Mouse (Mus musculus) embryo, embryonic 11.5 days (tissue): ENCODE results near the gene Bend3.

ENCODE experiments used
- DNase-seq: peaks from one replicate; pipeline ENCODE4 v3.0.0-alpha.2; 2012; ENCODE audit warnings: low read depth, low spot score

Bend3 gene

DNA sequence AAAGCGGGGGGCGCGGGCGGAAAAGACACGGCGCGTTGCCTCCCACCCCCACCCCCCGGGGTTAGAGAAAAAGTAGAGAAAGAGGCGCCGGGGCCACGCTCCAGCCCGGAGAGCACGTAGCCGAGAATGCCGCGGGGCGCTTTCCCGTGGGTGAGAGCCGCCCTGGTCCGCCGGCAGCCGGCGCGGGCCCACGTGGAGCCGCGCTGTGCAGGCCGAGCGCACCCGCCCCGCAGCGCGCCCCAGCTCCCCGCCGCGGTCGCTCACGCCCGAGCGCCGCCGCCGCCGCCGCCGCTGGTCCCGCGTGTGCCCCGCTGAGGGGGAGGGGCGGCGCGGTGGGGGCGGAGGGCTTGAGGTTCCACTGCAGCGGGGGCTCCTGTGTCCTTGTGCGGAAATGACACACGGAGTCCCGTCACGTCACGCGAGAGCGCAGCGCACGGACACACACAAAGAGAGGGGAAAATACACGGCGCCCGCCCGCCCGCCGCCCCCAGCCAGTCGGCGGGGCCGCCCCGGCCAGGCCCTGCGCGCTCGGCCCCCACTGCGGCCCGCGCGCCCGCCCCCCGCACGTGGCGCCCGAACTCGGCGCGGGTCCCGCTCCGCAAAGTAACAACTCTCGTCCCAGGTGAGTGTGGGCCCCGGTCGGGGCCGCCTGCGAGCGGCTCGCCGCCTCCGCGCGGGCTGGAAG is at the start of gene Bend3:
TSS of gene Bend3 (plus strand) at position 81 of the 685 bp plus-strand sequence.
- DNase-seq: peak; percentile 45

DNA sequence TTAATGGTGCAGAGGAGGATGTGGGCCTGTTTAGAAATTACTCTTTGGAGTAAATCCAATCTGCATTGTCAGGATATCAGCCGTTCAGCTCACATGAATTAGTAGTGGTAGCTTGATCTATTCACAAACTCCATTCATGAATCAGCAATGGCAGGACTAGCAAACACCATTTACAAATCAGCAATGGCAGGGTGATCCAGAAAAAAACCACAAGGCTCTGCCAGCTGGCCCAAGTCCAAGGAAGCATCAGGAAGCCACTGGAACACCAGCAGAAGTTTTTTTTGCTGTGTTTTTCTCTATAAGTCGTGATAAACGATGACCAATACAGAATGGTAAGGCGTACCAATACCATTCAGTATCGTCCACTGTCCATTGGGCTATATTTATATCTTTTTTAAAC is 48.0 kb upstream of the Bend3 start:
- no peak for DNase-seq

DNA sequence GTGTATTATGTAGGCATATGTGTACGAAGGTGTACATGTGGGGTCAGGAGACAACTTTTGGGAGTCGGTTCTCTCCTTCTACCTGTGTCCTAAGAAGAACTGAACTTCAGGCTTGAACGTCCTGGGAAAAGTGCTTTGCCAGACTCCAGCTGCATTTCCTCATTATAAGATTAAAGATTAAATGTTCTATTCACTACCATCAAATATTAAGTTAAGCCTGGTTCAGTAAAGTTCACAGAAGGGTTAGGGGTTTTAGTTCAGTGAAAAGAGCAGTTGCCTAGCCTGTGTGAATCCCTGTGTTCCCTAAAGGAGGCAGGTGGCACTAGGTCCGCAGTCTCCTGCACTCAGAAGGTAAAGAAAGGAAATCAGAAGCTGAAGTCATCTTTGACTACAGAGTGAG is 44.3 kb upstream of the Bend3 start:
- DNase-seq: no peak

DNA sequence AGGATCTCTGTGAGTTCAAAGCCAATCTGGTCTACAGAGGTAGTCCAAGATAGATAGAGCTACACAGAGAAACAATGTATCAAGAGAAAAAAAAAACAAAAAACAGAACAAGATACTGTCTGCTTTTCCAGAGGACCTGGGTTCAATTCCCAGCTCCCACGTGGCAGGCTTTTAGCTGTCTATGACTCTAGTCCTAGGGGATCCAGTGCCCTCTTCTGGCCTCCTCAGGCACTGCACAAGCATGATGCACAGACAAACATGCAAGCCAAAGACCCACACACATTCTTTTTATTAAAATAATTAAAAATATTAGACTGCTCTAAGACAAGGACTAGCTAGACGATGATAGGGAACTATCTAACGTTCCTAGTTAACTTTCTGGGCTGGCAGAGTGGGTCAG is 42.9 kb upstream of the Bend3 start:
- no peak for DNase-seq

DNA sequence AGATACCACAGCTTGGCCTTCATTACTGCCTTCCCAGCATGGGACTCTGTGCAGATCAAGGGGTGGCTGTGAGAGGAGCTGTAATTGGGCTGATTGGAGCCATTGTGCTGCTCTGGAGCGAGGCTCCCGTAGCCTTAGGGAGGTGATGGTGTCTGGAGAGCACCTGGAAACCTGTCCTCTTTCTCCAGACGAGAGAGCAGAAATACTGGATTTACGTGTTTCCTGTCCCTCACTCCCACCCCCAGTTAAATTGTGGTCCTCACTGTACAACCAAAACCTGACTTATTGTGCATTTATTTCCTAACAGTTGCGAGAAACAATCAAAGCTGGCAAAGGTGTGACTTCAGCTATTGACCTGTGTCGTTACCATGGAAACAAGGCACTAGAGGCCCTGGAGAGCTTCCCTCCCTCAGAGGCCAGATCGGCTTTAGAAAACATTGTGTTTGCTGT is 39.1 kb upstream of the Bend3 start:
- no peak for DNase-seq

DNA sequence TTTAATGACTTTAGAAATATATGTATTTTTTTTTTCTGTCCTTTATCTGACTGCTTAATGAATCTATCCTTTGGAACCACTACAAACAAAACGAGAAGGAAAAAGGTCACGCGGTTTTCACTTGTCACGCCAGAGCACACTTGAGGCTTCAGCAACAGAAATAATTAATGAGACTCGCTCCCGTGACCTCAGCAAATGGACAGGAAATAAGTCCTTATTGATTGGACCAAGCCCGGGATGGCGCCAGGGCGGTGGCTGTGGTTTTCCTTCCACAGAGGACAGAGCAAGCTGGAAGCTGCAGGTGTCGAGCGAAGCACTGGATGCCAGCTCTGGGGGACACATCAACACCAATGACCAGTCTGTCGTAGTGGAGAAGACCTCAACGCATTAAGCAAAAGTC is 38.6 kb upstream of the Bend3 start:
- DNase-seq: no peak

DNA sequence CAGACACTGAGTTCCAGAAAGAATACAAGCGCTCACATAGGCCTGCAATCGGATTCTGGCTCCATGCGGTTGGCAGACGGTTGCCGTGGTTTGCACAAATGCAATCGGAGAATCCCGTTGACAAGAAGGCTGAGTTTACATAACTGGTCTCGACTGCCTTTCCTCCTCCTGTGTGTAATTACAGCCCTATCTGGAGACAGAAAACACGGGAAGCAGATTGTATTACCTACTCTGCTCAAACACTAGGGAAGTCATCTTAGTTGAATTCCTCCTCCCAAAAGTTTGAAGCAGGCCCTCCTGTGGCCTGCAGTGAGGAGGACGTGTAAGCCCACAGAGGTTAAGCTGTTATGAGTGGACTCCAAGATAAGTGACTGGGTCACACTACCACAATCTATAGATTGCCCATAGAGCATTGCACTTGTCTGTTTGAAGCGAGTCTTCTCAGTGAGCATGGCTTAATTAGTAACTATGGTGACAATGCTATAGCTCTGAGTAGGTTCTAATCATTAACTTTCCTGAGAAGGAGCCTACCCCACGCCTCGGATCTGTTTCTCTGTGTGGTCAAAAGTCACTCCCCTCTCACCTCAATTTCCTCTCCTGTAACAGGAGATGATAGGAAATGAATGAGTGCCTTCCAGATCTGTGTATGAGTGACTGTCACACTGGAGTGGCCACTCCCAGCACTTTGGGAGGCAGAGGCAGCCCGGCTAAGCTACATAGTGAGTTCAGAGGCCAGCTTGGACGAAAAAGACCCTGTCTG is 37.5 kb upstream of the Bend3 start:
- no peak for DNase-seq

DNA sequence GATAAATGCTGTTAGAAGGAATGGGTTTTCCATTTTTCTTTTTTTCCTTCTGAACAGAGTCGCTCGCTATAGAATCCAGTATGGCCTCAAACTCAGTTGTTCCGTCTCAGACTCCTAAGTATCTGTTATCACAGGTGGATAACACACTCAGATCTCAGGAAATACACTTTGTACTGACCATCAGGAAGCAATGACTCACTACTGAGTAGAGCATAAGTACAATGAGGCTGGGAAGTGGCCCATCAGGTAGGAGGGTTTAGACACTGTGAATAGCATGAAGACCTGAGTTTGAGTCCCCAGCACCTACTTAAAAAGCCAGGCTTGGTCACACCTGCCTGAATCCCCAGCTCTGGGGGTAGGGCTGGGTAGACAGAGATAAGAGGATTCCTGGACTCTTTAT is 30.0 kb upstream of the Bend3 start:
- DNase-seq: no peak

DNA sequence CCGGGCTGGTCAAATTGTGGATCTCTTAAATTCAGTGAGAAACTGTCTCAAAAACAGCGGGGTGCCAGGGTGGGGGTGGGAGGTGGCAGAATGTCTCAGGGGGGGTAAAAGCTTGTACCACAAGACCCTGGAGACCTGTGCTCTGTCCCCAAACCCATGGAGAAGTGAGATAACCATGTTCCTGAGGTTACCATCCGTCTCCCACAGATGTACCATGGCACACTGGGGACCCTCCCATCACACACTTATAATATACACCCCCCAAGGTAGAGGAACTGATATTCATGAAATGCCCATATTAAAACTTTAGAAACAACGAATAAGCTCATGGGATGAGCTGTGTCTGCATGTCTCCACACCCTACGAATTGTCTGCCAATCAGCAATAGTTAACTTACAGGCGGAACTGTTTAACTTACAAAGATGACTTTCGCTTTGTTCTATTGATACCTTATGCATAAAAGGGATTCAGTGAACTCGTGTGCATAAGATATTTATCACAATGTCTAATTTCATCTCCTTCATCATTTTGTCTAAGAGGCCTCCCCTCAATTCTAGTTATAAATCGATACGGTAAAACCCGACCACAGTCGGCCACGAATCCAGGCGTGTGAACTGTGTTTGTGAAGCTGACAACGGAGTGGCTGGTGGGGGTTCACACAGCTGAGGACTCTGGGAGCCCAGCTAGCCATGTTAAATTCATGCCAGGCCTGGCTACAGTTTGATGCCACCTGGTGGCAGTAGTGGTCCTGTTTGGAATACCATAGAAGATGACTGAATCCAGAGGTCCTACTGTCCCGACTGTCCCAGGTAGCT is 26.6 kb upstream of the Bend3 start:
- peak; percentile 56 for DNase-seq

DNA sequence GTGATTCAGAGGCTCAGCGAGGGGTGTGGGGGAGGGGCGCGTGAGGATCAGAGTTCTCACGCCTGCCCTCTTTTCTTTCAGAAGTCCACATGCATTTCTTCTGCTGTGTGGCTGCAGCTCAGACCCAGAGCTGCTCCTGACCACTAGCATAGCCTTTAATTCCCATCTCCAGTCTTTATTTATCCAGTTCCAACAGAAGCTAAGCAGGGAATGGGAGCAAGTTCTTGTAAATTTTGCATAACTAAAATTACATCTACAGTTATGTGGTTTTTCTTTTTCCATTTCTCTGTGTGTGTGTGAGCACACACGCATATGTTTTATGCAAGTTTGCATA is 26.0 kb upstream of the Bend3 start:
- no peak for DNase-seq

DNA sequence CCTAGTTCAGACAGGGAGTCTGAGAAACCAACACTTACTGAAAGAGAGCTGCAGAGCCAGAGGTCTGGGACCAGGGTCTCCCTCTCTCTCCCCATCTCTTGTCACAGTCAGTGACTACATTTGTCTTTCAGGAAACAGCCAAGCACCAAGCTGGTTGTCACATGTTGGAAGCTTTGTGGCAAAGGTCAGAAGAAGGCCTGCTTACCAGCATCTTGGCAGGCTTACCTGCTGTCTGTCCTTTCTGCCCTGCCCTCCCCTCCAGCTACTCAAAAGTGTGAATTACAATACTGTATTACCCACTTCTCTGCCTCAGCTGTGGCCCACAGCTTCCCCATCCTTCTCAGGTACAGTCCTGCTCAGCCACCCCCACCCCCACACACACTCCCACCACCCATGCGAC is 24.4 kb upstream of the Bend3 start:
- DNase-seq: no peak

DNA sequence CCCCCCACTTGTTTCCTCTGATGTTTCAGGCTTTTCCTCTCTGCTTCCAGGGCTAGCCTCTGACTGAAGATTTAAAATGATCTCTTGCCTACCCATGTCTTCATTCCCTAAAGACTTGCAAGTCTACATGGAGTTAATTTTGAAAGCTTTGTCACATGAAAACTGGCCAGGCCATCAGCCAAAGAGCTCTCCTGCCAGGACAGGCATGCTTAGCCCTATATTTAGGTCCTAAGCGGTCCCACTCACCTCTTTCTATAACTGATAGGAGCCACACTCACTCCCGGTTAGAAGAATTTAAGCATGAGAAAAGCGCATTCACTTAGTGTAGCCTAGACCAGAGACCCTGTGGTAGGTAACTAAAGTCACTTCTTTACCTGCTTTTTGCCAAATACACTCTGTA is 24.0 kb upstream of the Bend3 start:
- DNase-seq: no peak

DNA sequence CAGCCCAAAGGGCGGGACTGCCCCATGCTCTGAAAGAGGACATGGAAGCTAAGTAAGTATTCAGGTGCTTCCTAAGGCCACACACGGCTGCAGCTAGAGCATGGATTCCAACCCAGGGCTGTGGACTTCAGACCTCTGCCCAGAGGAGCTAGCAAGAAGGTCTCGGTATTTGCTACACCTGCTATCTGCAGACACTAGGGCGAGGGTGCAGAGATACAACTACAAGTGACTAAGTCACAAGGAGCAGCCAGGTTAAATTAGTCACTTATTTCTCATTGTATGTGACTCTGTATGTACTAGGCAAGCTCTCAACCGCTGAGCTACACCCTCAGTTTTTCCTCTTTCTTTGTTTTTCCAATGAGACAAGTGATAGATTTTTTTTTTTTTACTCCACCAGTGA is 15.8 kb upstream of the Bend3 start:
- no peak for DNase-seq

DNA sequence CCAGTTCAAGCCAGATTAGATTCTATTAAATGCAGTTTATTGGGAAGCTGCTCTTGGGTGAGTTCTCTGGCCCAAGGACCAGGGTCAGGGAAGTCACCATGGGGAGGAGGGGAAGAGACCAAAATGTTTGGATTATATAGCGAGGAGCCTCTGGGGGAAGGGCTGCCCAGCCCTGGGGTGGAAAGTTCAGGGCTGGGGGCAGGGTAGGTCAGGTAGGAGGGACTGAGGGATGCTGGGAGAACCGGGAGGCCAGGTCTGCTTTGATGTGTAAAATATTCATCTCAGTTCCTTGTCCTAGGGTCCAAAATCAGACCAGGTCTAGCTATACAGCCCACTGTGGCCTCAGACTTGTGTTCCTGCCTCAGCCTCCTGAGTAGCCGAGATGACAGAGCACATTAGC is 15.4 kb upstream of the Bend3 start:
- no peak for DNase-seq

DNA sequence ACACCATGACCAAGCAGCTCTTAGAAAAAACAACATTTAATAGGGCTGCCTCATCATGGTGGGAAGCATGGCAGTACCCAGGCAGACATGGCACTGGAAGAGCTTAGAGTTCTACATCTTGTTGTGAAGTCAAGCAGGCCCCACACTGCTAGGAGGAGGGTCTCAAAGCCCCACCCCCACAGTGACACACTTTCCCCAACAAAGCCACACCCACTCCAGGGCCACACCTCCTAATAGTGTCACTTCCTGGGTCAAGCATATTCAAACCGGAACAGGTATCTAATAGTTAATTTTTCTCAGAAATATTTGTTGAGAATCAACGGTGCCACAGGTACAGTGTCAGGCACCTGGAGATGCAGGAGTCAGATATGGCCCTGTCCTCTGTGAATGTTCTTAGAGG is 12.4 kb upstream of the Bend3 start:
- DNase-seq: no peak

DNA sequence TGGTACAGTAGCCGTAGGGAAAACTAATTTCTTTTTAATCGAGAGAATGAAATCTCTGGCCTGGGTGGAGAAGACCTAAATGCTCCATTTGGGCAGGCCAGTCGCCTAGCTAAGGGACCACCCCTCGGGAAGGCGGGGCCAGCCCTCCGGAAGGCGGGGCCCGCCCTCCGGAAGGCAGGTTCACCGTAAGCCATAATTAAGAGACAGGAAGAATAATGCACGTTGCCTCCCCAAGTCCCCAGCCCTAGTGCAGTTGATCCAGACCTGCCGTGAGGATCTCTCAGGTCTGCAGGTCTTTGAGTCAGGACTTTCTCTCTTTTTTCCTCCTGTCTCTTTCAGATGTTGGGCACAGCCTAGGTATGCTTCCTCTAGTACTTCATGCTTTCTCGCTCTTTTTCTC is 11.0 kb upstream of the Bend3 start:
- no peak for DNase-seq

DNA sequence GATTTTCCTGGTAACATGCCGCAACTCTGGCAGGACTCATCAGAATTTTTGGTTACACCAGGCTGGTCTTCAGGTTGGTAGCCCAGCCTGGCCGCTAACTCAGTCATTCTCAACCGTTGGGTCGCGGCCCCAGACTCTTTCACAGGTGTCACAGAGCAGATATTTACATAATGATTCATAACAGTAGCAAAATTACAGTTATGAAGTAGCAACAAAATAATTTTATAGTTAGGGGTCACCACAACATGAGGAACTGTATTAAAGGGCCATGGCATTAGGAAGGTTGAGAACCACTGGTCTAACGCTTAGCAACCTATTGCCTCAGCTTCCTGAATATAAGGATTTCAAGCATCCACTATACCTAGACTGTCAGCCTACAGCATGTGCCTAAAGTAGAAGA is 10.3 kb upstream of the Bend3 start:
- no peak for DNase-seq

DNA sequence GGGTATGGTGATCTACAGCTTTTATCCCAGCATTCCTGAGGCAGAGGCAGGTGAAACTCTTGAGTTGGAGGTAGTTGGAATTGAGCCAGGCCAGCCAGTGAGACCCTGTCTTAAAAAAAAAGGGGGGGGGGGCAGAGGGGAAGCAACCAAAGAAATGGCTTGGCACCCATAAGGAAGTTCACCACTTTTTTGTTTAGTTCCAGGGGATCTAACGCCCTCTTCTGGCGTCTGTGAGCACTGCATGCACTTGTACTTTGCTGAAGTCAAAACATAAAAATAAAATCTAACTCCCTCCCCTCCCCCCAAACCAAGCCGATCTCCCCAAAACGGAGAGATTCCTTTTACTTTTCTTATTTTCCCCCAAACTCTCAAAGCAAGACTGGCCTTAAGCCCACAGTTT is 3.3 kb upstream of the Bend3 start:
- no peak for DNase-seq

DNA sequence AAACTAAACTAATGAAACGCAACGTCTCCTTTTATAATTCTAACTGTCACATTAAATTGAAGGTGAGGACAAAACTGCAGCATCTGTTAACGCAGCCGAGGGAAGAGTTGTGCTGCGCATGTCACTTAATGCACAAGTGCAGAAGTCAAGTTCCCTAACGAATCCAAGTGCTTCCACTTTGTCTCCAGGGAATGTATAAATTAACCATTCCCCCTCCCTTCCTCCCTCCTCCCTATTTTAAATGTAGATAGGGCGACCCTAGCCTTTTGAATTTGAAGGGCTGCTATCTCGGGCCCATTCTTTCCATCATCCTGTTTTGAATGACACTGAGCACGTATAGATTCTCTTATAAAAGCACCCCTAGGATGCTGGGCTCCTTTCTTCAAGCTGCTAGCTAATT is 1.2 kb upstream of the Bend3 start:
- DNase-seq: peak; percentile 13

DNA sequence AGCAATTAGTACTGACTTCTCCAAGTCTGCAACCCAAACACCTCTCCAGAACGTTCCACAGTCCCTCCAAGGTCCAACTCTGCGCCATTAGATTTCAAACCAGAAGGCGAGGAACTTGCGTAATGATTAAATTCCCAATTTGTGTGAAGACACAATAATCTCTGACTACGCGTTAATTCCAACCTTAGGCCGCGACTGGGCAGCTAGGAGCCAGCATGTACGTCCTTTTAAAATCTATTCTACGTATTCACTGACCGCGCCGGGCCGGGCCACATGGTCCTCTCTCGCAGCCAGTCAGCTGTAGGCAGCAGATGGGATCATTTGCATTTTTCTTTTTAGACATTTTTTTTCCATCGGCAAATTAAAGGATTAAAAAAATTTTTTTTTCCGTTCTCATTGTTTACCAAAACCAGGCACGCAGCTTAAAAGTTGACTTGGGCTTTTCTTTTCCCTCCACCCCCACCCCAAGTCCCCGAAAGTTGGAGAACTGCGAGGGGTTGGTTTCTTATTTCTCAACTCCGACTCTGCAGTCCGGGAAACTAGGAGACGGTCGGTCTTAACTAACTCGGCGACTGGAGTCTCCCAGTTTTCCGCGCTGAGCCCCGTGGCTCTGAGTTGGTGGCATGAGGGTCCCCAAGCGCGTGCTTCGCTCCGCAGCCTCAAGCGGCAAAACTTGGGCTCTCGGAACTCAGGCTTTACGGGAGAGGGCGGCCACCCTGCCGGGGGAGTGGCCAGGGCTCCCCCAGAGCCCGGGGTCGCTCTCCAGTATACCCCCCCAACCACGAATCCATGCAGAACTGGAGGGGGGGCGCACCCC is 558 bp upstream of the Bend3 start:
- peak; percentile 54 for DNase-seq

DNA sequence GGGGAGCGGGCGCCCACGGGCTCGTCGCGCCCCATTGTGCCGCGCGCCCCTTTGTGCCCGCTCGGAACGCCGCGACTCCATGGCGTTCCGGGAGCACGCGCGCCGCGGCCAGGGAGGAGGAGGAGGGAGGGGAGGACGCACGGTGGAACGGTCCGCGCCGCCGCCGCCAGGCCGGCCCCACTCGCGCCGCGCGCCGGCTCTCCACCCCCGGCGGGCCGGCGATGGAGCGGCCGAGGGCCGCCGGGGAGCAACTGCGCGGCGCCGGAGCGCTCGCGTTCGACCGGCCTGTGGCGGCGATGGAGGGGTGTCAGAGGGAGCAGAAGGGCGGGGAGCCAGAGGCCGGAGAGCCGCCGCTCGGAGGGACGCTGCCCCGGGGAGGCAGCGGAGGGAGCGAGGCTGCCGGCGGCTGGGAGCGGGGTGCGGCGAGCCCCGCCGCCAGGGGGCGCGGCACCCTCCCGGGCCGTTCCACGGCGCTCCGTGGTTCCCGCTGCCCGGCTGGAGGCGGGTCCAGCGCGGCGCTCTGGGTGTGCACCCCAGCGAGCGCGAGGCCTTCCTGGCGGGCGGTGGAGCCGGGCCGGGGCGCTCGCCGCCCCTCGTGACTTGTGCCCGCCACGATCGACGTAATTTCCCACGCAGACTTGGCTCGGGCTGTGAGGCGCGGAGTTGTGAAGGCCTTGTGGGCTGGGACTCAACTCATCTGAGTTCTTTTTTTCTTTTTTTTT is 966 bp downstream of the Bend3 start:
- peak; percentile 78 for DNase-seq
